Mouse (Mus musculus) G1E (cell line): ENCODE measurements at regions not wholly inside any gene's neighbourhood (a gene's known extent, or its start where the extent isn't known, plus 50 kb on each side); places are given as distances from the start of the nearest gene placed in this dataset.

Experiments used
- CTCF ChIP-seq: IDR thresholded peaks from 2 replicates; pipeline ENCODE4 v1.5.1; 2012; ENCODE audit warnings: low read depth, low read length, inconsistent platforms, mixed read lengths
- GATA1 ChIP-seq: IDR thresholded peaks from 2 replicates; pipeline ENCODE4 v1.6.1; 2012; ENCODE audit warnings: borderline replicate concordance, low read length, inconsistent platforms, mixed read lengths

DNA sequence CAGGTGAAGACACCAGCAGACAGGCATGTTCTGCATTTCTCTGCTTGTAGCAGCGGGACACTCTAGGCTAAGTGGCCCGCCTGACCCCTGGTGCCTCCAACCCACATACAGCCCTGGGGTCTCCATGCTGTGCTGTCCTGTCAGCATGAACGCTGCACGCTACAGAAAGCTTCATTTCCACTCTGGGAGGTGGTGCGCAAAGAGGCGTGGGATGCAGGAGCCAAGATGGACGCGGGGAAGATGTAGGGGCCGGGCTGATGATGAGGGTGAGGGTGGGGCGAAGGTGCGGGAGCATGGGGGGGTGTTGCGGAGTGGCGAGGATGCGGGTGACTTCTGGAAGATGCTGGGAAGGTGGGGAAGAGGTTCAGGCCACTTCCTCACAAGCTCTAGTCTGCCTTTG, 88.6 kb upstream of the Hmga2 start:
- TF ChIP-seq GATA1 (no peak), CTCF (no peak)
